ENCODE assay signal across 14 mouse cellular contexts in the genomic region with DNA sequence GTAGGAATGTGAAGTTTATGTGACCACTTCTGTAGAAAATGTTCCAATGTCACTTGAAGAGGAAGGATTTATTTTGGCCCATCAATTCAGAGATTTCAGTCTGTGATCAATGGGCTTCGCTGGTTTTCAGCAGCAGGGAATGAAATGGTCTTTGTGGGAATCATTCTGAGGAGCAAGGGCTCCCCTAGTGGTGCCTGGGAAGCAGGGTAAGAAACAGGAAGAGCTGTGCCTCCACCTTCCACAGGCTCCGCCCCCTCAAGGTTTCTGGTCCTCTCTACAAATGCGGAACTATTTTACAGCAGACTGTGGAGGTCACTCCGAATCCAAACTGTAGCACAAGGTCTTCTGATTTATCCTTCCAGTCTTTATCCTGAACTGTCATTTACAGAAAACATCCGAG.
DNase-seq lines count a peak whose midpoint lies in the region; ATAC-seq and TF ChIP-seq lines count a peak whose summit lies in the region.
"Had no signal": no experiment of that assay in that cellular context is flagged by ENCODE, and none has a peak within 500 bp of the region (broad histone marks: within the 10 kb centered on the region; RNA-seq: fewer than 3 reads in every experiment).

No protein-coding gene starts in this region.

- TF ChIP-seq CTCF in kidney, postnatal 0 days (IDR thresholded peaks at IDR 0.05; ENCODE audit: low read depth), result peak; percentile 44; the same call in 1 of the 2 replicates

- no peaks in the 10 kb centered on the region for H3K36me3 ChIP-seq in kidney, postnatal 0 days (ENCODE audit: insufficient read depth, low read length)
- H3K36me3 ChIP-seq: embryonic facial prominence, embryonic 13.5 days; kidney, embryonic 15.5 days; lung, embryonic 15.5 days had no signal

- no peaks in the 10 kb centered on the region for H3K4me1 ChIP-seq in kidney, postnatal 0 days (replicated peaks; ENCODE audit: insufficient read depth, low read length)
- H3K4me1 ChIP-seq: lung, embryonic 15.5 days had no signal

- 84% methylated on average over 5 of the region's 5 CpGs for WGBS in kidney, postnatal 0 days

- no peaks in the 10 kb centered on the region for H3K27me3 ChIP-seq in kidney, postnatal 0 days (ENCODE audit: insufficient read depth, low read length)
- H3K27me3 ChIP-seq: embryonic facial prominence, embryonic 13.5 days; kidney, embryonic 15.5 days; lung, embryonic 15.5 days had no signal

- H3K9ac ChIP-seq in kidney, postnatal 0 days (ENCODE audit: low read depth, low read length), result no peak overlapping the region
- H3K9ac ChIP-seq: embryonic facial prominence, embryonic 13.5 days; kidney, embryonic 15.5 days; lung, embryonic 15.5 days had no signal

- no peak overlapping the region for H3K4me3 ChIP-seq in kidney, postnatal 0 days (replicated peaks; ENCODE audit: low read depth, low read length)
- H3K4me3 ChIP-seq: embryonic facial prominence, embryonic 13.5 days; kidney, embryonic 15.5 days; lung, embryonic 15.5 days had no signal

- no peak for ATAC-seq in kidney, postnatal 0 days (replicated peaks; ENCODE audit: low FRiP score, low read depth)
- ATAC-seq in granulocyte monocyte progenitor cell, adult 5-6 weeks (replicated peaks; ENCODE audit: poor library complexity, severe bottlenecking), result peak; percentile 72
- no peak for ATAC-seq in megakaryocyte, adult 5-6 weeks (ENCODE audit: poor library complexity, severe bottlenecking)
- ATAC-seq: forebrain, embryonic 16.5 days; midbrain, embryonic 16.5 days had no signal

- H3K27ac ChIP-seq in kidney, postnatal 0 days, result no peak overlapping the region
- H3K27ac ChIP-seq: embryonic facial prominence, embryonic 13.5 days; kidney, embryonic 15.5 days; lung, embryonic 15.5 days had no signal

- DNase-seq in kidney, postnatal 0 days (ENCODE audit: low spot score), result no peak
- no peak for DNase-seq in kidney, adult 9 months
- DNase-seq in 3T3-L1 (ENCODE audit: low read depth, low spot score), result peak; percentile 34
- peak; percentile 63 for DNase-seq in NIH3T3 (ENCODE audit: low read depth)
- DNase-seq in spleen, postnatal 4 days (ENCODE audit: low spot score in 2 of 2), result no peak
- DNase-seq: adrenal gland, adult 2 months; thymus, postnatal 14 days had no signal

- H3K4me2 ChIP-seq in kidney, postnatal 0 days (ENCODE audit: low read length), result no peak overlapping the region
- H3K4me2 ChIP-seq: embryonic facial prominence, embryonic 13.5 days; kidney, embryonic 15.5 days; lung, embryonic 15.5 days had no signal

- H3K9me3 ChIP-seq in kidney, postnatal 0 days (replicated peaks; ENCODE audit: low read length), result no peaks in the 10 kb centered on the region
- H3K9me3 ChIP-seq: embryonic facial prominence, embryonic 13.5 days; kidney, embryonic 15.5 days; lung, embryonic 15.5 days had no signal

Comparison
In these comparisons a context has a peak if more than half of its experiments do, and no peak if none do; other contexts are left out.
1. DNase-seq: peak in 3T3-L1 (single experiment) and NIH3T3 (single experiment); none in kidney, postnatal 0 days (single experiment), kidney, adult 9 months (single experiment) and spleen, postnatal 4 days (0 of 2).